ENCODE assay signal across 21 mouse cellular contexts in genomic region chr1:46843406-46843805, GRCm38 (mm10). TPM values are rescaled to one million over a fixed set of nuclear protein-coding genes. Genes with fewer than 3 reads are reported as not detected.
DNase-seq lines count a peak whose midpoint lies in the region; ATAC-seq and TF ChIP-seq lines count a peak whose summit lies in the region.
"Had no signal": no experiment of that assay in that cellular context is flagged by ENCODE, and none has a peak within 500 bp of the region (broad histone marks: within the 10 kb centered on the region; RNA-seq: fewer than 3 reads in every experiment).

No protein-coding gene starts in this region.

- H3K4me3 ChIP-seq in CH12.LX (replicated peaks in 1 of 3; ENCODE audit: low read depth in 2 of 3, low read length in 2 of 3, poor library complexity in 1 of 3) = no peak overlapping the region
- H3K4me3 ChIP-seq: embryonic facial prominence, embryonic 15.5 days; erythroblast, embryonic 14.5 days; forebrain, embryonic 10.5 days; heart, embryonic 10.5 days; hindbrain, embryonic 12.5 days had no signal

- peaks cover 0 to 3% of the 10 kb centered on the region in 2 experiments; a peak in 1 of 4 replicates for H3K4me1 ChIP-seq in CH12.LX (ENCODE audit: control insufficient read depth in 1 of 2, insufficient read depth in 2 of 2)
- H3K4me1 ChIP-seq: embryonic facial prominence, embryonic 15.5 days; heart, embryonic 10.5 days had no signal

- DNase-seq in frontal cortex, postnatal 25 days (ENCODE audit: low spot score in 2 of 2) = no peak
- DNase-seq in ovary, adult 18-20 months (ENCODE audit: low spot score) = peak; percentile 9
- DNase-seq in ovary, postnatal 10 days (ENCODE audit: low spot score) = no peak
- DNase-seq in CH12.LX (ENCODE audit: extremely low read depth) = no peak
- DNase-seq in testis, postnatal 14 days (ENCODE audit: low spot score) = peak; percentile 25
- no peak for DNase-seq in left cerebral cortex, adult 11 months (ENCODE audit: low spot score)
- DNase-seq: adrenal gland, adult 2 months; cerebellum, adult 11 months; cerebellum, adult 8-10 months; embryo, embryonic 11 days; gastrocnemius, postnatal 10 days; heart, adult 18-20 months; heart, postnatal 10 days; heart, postnatal 4 days had no signal

- dilution Hi-C loops in CH12.LX (cut with MboI; ENCODE audit: extremely low pct_ligation_motif_present, extremely low pct_unique_long_range_greater_than_20kb, low sequenced_read_pairs) = no loop called here

- peak overlapping the region; percentile 61; the same call in 1 of the 2 replicates for H3K4me2 ChIP-seq in CH12.LX (ENCODE audit: insufficient read depth, low read depth, poor library complexity, severe bottlenecking)
- H3K4me2 ChIP-seq: embryonic facial prominence, embryonic 15.5 days; hindbrain, embryonic 12.5 days had no signal

- TF ChIP-seq CTCF in CH12.LX (conservative IDR thresholded peaks at IDR 0.05 in 1 of 2, IDR thresholded peaks at IDR 0.05 in 1 of 2; ENCODE audit: low read depth in 2 of 2, low read length in 2 of 2) = no peak

- H3K79me2 ChIP-seq in CH12.LX (replicated peaks; ENCODE audit: control insufficient read depth, extremely low read depth, insufficient read depth, poor library complexity, severe bottlenecking) = no peaks in the 10 kb centered on the region

- H3K36me3 ChIP-seq in CH12.LX (replicated peaks in 1 of 2; ENCODE audit: control insufficient read depth in 1 of 2, insufficient read depth in 1 of 2, low read length in 1 of 2) = no peaks in the 10 kb centered on the region
- H3K36me3 ChIP-seq: embryonic facial prominence, embryonic 15.5 days; forebrain, embryonic 10.5 days; heart, embryonic 10.5 days; hindbrain, embryonic 12.5 days had no signal

- peak overlapping the region; percentile 53; the same call in 1 of the 2 replicates for H3K9ac ChIP-seq in CH12.LX (ENCODE audit: insufficient read depth, low read depth)
- H3K9ac ChIP-seq: embryonic facial prominence, embryonic 15.5 days; hindbrain, embryonic 12.5 days had no signal

- TF ChIP-seq RAD21 in CH12.LX (IDR thresholded peaks at IDR 0.05; ENCODE audit: low read depth, low read length) = no peak

- no peak overlapping the region for H3K27ac ChIP-seq in CH12.LX (ENCODE audit: insufficient read depth, low read depth)
- H3K27ac ChIP-seq: embryonic facial prominence, embryonic 15.5 days; forebrain, embryonic 10.5 days; heart, embryonic 10.5 days; hindbrain, embryonic 12.5 days had no signal

- H3K27me3 ChIP-seq in CH12.LX (replicated peaks) = no peaks in the 10 kb centered on the region
- H3K27me3 ChIP-seq: embryonic facial prominence, embryonic 15.5 days; hindbrain, embryonic 12.5 days had no signal

- no peak for TF ChIP-seq EP300 in CH12.LX (IDR thresholded peaks at IDR 0.05; ENCODE audit: low read length)

- in situ Hi-C loops in CH12.LX (cut with MboI; ENCODE audit: low pct_ligation_motif_present, low pct_unique_long_range_greater_than_20kb, low sequenced_read_pairs) = no loop called here

- ATAC-seq in frontal cortex, adult (ENCODE audit: low TSS enrichment) = peak; percentile 39
- ATAC-seq: forebrain, embryonic 14.5 days had no signal

- TF ChIP-seq POLR2A in CH12.LX (IDR thresholded peaks at IDR 0.05; ENCODE audit: low read depth, low read length) = no peak

- H3K9me3 ChIP-seq in CH12.LX (replicated peaks; ENCODE audit: low read length) = no peaks in the 10 kb centered on the region
- H3K9me3 ChIP-seq: embryonic facial prominence, embryonic 15.5 days; forebrain, embryonic 10.5 days; heart, embryonic 10.5 days; hindbrain, embryonic 12.5 days had no signal

TF ChIP-seq in CH12.LX, 34 proteins besides CTCF, POLR2A, EP300 and RAD21:
- TF ChIP-seq IRF4 (IDR thresholded peaks at IDR 0.05; ENCODE audit: low read depth, low read length) = 0 out of 2 replicates have a peak, but pooled peaks have one; percentile 10
- no peak for TF ChIP-seq MAFK (IDR thresholded peaks at IDR 0.05; ENCODE audit: insufficient replicate concordance, low read length)

RNA-seq across cellular contexts. Expression of gene Slc39a10, which starts 49.2 kb away (rescaled TPM):
- 7.3 and 9.9 TPM in 2 replicates for total RNA-seq in CH12.LX (2012; rRNA removed)
- 14.2 TPM in 2 replicates for total RNA-seq in CH12.LX (2014; rRNA removed)
- polyA plus RNA-seq in CH12.LX (2012; ENCODE audit: insufficient read length, low read depth) = 10.3 and 11.0 TPM in 2 replicates

Comparison
In these comparisons a context has a peak if more than half of its experiments do, and no peak if none do; other contexts are left out.
1. DNase-seq: peak in ovary, adult 18-20 months (single experiment) and testis, postnatal 14 days (single experiment); none in frontal cortex, postnatal 25 days (0 of 2), ovary, postnatal 10 days (single experiment), CH12.LX (single experiment) and left cerebral cortex, adult 11 months (single experiment).